10 mouse cellular contexts compared by ENCODE assay signal in genomic region chr17:70308364-70309231, GRCm38 (mm10).
DNase-seq lines count a peak whose midpoint lies in the region; ATAC-seq lines count a peak whose summit lies in the region.
"Had no signal": no experiment of that assay in that cellular context is flagged by ENCODE, and none has a peak within 500 bp of the region (broad histone marks: within the 10 kb centered on the region; RNA-seq: fewer than 3 reads in every experiment).

No protein-coding gene starts in this region.

- ATAC-seq in forebrain, embryonic 15.5 days (replicated peaks) = peak; percentile 48; the same call in 1 of the 2 replicates
- ATAC-seq in midbrain, embryonic 14.5 days (ENCODE audit: low FRiP score, low TSS enrichment) = no peak; the same call in 1 of the 2 replicates

- 60% methylated on average over 22 of the region's 22 CpGs for WGBS in forebrain, embryonic 15.5 days
- WGBS in midbrain, embryonic 14.5 days = 71% methylated on average over 22 of the region's 22 CpGs

- H3K4me1 ChIP-seq in forebrain, embryonic 15.5 days = 0 out of 2 replicates have a peak, but pooled peaks cover 3% of the 10 kb centered on the region
- H3K4me1 ChIP-seq in midbrain, embryonic 14.5 days (ENCODE audit: control insufficient read depth, insufficient read depth, low read length) = no peaks in the 10 kb centered on the region

- H3K27ac ChIP-seq in forebrain, embryonic 15.5 days (replicated peaks) = 0 out of 2 replicates have a peak overlapping the region, but pooled peaks have one; percentile 23
- H3K27ac ChIP-seq in midbrain, embryonic 14.5 days (replicated peaks; ENCODE audit: low read depth, low read length) = 0 out of 2 replicates have a peak overlapping the region, but pooled peaks have one; percentile 20
- H3K27ac ChIP-seq: limb, embryonic 12.5 days had no signal

- H3K27me3 ChIP-seq in forebrain, embryonic 15.5 days = no peaks in the 10 kb centered on the region
- no peaks in the 10 kb centered on the region for H3K27me3 ChIP-seq in midbrain, embryonic 14.5 days (ENCODE audit: control insufficient read depth, insufficient read depth, low read length)
- H3K27me3 ChIP-seq: limb, embryonic 12.5 days had no signal

- H3K9me3 ChIP-seq in forebrain, embryonic 15.5 days = no peaks in the 10 kb centered on the region
- no peaks in the 10 kb centered on the region for H3K9me3 ChIP-seq in midbrain, embryonic 14.5 days (ENCODE audit: control insufficient read depth, low read length)
- H3K9me3 ChIP-seq: limb, embryonic 12.5 days had no signal

- peak; percentile 32 for DNase-seq in layer of hippocampus, adult 9-11 months
- DNase-seq in layer of hippocampus, adult 9-10 months (ENCODE audit: low spot score) = no peak
- peak; percentile 32 for DNase-seq in midbrain, embryonic 14.5 days
- DNase-seq in right cerebral cortex, postnatal 25 days = peak; percentile 45
- DNase-seq in gastrocnemius, postnatal 10 days = no peak
- DNase-seq in lung, postnatal 10 days = no peak
- DNase-seq in cerebellum, adult 18-20 months = no peak
- DNase-seq: kidney, adult 8-10 months had no signal

- no peaks in the 10 kb centered on the region for H3K36me3 ChIP-seq in forebrain, embryonic 15.5 days
- no peaks in the 10 kb centered on the region for H3K36me3 ChIP-seq in midbrain, embryonic 14.5 days (ENCODE audit: control insufficient read depth, insufficient read depth, low read length)
- H3K36me3 ChIP-seq: limb, embryonic 12.5 days had no signal

- H3K9ac ChIP-seq in forebrain, embryonic 15.5 days (replicated peaks) = no peak overlapping the region
- H3K9ac ChIP-seq in midbrain, embryonic 14.5 days (replicated peaks; ENCODE audit: low read length) = no peak overlapping the region
- H3K9ac ChIP-seq: limb, embryonic 12.5 days had no signal

- no peak overlapping the region for H3K4me2 ChIP-seq in forebrain, embryonic 15.5 days (replicated peaks)
- H3K4me2 ChIP-seq in midbrain, embryonic 14.5 days (ENCODE audit: low read length) = no peak overlapping the region
- H3K4me2 ChIP-seq: limb, embryonic 12.5 days had no signal

- no peak overlapping the region for H3K4me3 ChIP-seq in forebrain, embryonic 15.5 days
- no peak overlapping the region for H3K4me3 ChIP-seq in midbrain, embryonic 14.5 days (replicated peaks; ENCODE audit: low read depth, low read length)
- H3K4me3 ChIP-seq: limb, embryonic 12.5 days had no signal

Comparison
In these comparisons a context has a peak if more than half of its experiments do, and no peak if none do; other contexts are left out.
1. DNase-seq: peak in layer of hippocampus, adult 9-11 months (single experiment), midbrain, embryonic 14.5 days (single experiment) and right cerebral cortex, postnatal 25 days (single experiment); none in layer of hippocampus, adult 9-10 months (single experiment), gastrocnemius, postnatal 10 days (single experiment), lung, postnatal 10 days (single experiment) and cerebellum, adult 18-20 months (0 of 2).